Mouse (Mus musculus): Measurements from ENCODE around the gene Pard3b.

The Pard3b gene

DNA sequence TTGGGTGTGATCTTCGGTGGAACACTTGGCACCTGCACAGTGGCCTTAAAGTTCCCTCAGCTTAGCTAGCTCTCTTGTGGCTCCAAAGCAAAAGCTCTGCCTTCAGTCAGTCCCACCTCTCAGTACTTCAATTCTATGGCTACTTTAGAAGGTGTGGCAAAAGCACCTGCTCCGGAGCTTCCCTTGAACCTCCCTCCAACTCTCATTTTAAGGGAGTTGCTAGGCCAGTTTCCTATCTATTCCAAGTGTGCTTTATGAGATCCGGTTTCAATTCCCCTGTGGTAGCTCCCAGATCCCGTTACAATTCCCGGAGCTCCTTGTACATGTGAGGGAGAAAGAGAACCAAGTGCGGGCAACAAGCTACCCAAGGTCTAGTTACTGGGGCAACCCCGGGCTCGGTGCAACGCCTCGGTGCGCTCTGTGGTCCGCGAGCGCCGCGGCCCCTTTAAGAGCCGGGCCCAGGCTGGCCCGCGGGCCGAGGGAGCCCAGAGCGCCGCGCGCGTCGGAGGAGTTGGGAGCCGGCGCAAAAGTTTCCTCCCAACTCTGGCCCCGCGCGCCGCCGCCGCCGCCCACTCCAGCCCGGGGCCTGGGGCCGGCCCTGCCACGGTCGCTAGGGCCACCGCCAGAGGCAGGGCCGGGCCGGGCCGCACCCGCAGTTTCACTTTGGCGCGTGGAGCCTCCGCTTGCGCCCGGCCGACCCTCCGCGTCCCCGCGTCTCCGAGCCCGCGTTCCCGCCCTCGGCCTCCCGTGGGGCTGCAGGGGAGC, at the start of gene Pard3b:
TSS of gene Pard3b (plus strand) at position 478 of the 765 bp plus-strand sequence.
- DNase-seq: peak; percentile 53

DNA sequence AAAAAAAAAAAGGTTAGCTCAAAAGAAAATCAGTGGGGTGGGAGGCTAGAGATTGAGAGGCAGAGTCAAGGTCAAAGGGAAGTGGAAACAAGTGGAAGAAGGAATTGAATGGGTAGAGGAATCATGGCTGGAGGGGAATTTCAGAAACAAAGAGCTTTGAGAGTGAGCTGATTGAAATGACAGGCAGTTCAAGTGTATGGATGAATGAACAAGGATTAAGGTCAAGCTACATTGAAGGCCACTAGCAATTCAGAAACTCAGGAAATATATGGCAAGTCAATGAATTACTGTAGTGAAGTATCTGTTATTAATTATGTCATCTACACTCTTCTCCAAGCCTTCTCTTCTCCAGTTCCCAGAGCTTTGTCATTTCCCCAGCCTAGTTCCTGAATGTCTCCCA, 22.4 kb upstream of the Pard3b start:
- DNase-seq: no peak

DNA sequence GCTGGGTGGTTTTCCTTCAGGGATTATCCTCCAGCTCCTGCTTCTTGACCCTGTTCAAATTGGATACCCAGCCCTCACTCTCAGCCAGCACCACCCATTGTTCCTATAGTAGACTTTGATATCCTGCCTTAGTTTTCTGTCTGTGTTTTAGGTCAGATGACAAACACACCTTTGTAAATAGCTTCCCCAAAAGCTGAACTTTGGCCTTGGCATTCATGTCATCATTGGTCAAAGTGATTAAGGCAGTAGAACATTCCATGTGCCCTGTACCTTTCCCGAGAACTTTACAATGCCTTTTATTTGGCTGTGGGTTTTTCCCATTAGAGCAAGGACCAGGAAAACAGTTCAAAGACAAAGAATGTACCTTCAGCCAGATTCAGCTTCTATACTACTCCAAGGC, 18.0 kb upstream of the Pard3b start:
- no peak for DNase-seq

DNA sequence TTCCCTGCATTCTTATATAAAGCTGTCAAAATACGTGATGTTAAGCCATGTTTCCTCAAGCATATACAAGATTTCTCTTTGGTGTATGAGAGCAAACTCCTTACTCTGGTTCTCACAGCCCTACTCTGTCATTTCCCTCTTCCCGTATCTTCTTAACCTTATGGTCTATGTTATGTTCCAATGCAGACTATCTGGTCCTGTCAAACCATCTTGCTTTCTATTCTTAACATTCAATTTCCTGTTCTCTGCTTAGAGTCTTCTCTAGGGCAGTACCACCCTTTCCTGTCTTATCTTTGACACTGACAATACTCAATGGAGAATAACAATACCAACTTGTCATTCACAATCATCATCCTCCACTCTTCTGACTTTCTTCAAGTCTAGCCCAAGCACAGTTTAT, 8.8 kb upstream of the Pard3b start:
- DNase-seq: no peak

DNA sequence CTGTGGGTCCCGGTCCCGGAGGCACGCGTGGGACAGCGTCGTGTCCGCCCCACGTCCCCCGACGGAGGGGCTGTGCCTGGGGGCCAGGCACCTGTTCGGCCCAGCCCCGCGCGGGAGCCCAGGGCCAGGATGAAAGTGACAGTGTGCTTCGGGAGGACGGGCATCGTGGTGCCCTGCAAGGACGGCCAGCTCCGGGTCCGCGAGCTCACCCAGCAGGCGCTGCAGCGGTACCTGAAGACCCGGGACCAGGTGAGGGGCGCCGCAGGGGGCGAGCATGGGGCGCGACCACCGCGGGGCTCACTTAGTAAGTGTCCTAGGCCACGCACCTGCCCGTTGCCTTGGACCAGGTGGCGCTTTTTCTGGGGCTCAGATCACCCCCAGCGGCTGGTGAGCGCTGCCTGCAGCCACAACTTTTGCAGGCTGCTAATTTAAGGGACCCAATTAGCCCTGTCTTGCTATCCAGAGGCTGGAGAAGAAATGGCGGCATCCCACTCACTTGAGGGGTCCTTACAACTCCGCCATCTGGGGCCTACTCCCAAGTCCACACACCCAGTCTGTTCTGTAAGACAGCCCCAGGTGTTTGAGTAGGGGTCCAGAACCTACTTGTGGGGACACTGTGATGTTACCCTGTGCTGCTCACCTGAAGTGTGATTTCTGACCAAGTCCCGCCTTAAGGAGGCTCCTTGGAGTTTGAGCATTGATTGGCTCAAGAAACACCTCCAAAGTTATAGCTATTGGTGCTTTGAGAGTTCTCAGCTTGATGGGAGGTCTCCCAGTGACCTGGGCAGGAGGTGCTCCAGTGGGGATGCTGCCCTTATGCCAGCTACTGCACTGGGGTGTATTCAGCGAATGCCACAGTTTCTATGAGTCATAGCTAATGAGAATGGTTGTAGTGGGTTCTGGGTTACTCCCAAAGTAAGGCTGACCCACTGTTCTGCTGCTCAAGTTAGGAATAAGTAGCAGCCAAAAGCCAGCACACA, 780 bp downstream of the Pard3b start:
- DNase-seq: peak; percentile 58

DNA sequence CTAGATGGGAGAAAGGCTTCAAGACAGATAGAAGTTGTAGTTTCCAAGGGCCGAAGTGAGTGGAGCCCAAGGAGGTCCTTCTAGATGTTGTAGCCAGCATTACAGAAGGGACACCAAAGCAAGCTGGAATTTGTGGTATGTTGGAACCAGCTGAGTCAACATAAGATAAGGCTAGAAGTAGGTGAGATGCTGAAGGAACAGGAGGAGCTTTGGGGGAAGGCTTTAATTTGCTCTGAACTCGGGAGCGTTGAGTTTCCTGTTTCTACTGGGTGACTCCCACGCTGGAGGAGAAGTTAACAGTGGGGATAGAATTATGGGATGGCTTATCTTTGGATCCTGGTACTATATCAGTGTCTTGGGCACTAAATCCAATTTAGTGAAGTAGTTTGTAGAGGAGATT, 3.3 kb downstream of the Pard3b start:
- no peak for DNase-seq

DNA sequence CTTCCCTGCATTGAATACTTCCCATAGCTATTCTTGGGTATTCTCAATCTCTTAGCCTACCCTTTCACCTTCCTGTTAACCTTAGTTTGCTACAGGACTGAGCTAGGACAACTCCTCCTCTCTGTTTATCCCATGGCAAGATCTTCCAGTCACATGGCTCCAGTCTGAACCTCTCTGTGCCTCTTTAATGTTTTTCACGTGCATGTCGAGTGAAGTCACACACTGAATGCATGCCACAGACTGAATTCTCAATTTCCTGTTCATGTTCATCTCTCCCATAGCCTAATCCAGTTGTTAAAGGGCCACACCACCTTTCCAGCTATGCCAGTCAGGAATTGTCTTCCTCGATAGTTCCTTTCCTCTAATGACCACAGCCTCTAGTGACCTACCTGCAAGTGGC, 6.4 kb downstream of the Pard3b start:
- DNase-seq: no peak

DNA sequence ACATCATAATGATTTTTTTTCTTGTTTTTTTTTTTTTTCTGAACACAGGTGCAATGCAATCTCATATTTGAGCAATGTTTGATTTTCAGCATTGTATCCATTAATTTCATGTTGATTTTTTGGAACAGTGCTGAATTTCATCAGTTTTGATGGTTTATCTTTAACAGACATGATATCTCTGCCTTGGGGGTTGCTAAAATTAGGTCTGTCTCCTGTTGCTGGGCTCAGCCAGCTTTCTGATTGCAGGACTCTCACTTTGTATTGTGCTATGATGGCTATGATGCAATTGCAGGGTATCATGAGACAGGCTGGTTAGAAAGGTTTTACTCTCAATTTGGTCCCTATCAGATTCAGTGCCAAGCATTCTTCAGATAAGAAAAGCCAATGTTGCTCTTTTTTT, 11.3 kb downstream of the Pard3b start:
- no peak for DNase-seq

DNA sequence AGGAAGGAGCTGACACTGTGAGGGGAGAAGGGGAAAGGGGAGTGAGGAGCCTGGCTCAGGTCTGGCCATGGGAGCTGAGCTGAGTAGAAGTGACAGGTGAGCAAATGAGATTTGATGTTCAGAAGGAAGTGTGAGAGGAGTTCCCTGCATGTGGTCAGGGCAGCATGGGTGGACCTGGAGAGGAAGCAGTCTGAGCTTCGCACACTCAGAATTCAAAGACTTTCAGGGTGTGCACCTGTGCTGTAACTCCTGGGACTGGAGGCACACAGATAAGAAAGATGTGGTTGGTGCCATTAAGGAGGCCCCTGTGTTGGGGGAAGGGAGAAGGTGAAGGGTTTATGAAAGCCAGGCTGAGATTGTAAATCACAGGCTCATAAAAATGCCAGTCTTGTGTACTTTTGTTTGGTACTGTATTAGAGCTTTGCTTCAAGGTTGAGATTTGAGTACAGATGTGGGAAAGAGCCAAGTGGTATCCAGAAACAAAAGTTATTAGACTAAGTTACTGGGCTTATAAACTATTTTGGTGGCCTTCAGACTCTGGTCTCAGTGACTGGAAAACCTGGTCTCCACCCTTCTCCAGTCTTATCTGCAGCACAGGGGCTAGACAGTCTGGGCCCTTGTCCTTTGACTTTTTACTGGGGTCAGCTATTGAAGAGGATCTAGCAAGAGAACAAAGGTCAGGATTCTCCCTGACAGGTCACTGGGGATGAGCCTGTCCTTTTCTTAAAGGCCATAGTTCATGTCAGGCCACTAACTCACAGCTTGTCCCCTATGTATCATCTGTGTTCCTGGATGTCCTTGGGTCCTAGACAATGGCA, 13.0 kb downstream of the Pard3b start:
- no peak for DNase-seq

DNA sequence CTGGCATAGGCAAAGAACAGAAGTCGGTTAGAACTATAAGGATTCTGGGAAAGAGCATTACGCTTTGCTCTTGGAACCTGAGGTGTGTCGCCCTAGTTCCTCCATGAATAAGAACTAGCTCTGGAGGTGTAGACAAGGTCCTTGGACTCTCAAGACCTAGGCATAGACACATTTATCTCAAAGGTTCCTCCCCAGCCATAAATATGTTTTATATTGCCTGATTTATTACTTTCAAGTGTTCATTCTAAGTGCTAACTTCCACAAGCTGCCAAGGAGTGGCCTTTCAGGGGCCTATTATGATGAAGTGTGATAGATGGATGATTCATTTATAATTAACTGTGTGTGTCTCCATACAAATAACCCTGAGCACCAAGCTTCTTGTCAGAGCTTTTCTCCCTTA, 19.1 kb downstream of the Pard3b start:
- no peak for DNase-seq

DNA sequence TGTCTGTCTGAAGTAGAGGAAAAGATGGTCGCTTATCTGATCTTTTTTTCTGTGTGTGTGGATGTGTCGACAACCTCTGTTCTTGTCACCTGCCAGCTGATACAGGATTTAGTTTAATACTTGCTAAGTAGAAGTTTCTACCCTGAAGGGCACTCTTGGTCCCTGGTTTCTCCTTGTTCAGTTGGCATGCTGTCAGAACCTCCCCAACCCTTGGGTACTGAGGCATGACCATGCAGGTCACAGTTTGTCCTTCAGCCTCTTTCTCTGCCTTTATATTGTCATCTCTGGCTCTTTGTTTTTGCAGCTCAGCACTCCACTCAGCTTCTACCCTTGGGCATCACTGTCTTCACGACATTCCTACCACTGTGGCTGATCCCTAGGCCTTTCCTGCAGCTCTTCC, 21.3 kb downstream of the Pard3b start:
- DNase-seq: peak; percentile 49

DNA sequence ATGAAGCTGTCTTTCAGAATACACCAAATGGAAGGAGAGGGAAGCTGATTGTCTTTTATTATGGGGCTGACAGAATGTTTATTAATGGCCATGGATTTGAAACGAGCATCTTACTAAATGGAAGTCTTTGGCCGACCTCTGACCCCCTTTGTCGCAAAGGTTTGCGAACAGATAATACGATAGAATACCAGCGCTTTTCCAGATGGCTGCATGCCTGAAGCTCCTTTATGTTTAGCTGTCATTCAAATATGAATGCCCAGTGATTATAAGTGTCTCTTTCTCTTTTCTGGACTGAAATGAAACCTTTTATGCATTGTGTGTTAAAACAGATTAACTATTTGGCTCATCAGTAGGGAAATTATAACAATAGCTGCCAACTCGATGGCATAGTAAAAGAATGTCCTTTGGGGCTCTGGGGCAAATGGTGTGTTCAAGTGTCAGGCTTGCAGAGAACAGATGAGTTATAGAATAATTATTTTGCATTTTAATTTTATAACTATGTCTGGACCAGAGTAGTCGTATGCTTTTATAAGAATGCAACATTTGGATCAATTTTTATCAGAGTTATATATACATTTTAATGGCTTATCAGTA, 46.7 kb downstream of the Pard3b start:
- DNase-seq: no peak

DNA sequence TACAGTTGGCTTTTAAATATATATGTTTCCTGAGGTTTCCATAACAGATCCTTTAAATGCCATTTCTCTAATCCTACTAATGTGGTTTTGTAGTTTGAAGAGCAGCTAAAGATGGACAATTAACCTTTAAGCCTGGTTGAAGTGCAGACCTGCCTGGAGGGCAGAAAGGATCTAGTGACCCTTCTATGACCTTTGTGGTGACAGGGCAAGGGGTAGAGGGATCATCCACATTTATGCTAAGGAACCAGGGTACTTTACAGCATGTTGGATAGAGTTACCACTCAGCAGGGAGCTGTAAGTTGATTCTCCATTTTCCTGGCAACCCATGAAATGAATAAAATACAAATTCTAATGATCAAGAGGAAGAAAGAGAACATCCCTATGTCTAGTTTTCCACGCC, 47.3 kb downstream of the Pard3b start:
- no peak for DNase-seq

DNA sequence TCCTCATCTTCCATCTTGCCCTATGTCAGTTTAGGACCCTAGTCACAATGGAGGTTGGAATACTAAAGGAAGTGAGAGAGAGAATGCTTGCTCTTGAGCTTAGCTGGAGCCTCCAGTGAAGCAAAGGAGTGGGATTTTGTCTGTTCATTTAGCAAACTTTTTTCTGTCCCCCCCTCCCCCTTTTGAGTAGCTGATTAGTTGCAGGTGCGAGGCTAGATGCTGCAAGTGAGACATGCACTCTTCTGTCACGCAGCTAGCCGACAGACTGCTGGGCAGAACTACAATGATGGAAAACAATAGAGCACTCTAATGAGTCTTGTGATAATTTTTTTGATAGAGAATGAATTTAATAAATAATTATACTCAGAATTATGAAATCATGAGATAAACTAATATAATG, 49.7 kb downstream of the Pard3b start:
- no peak for DNase-seq

DNA sequence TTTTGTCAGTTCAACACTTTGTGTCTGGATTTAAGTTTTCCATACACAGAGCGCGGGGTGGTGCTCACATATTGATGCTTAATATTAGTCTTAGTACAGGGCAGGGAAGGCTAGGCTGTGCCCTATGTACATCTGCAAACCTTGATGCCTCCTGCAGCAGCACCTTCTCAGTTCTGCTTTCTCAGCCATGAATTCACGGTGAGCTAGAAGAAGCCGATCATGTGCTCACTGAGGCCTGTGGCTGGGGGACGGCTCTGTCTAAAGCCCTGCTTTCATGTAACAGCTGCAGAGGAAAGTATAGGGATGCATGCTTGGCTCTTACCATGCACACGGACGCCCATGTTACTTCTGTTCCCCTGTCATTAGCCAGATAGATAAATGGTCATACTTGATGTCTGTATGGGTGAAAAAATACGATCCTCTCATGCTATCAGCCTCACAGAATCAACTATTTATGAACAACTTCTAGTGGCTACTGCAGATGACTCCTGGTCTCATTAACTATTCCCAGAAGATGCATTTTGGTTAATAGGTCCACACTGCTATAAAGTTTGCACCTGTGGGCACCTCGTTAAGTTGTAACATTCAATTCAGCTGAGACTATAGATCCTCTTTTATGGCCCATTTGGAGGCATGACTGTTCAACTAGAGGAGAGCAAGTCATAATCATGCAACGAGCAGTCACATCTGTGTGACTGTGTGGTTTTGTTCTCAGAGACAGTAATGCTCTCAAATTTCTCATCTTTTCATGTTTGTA, 60.0 kb downstream of the Pard3b start:
- DNase-seq: no peak

DNA sequence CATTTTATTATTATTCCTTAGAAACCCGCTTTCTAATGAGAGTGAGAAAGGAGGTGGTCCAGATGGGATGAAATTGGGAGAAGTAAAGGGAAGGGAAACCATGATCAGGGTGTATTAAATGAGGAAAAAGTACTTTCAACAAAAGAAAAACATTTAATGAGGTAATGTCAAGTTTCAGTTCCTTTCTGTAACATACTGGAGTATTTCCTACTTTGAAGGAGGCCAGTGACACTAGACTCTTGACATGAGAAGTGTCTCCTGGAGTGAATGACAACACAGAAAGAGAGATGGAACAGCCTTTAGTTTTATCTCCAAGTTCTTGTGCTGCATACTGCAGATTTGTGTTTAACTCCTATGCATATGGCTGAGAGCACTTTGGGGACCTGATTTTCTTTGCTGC, 71.2 kb downstream of the Pard3b start:
- DNase-seq: no peak

DNA sequence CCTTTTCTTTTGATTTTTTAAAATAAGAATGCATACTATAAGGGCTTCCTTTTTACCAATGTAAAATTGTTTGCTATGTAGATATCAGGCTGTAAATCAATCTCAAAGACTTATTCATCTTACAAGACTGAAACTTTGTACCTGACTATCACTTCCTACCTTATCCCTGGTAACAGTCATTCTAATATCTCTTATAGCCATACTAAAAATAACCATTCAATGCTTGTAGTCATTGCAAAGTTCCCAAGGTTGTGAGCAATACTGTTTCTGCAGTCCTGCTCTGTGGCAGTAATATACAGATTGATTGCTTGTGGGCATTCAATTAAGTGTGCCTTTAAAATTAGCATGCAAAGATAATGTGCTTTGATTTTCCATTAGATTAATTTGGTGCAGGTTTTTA, 72.9 kb downstream of the Pard3b start:
- DNase-seq: no peak

DNA sequence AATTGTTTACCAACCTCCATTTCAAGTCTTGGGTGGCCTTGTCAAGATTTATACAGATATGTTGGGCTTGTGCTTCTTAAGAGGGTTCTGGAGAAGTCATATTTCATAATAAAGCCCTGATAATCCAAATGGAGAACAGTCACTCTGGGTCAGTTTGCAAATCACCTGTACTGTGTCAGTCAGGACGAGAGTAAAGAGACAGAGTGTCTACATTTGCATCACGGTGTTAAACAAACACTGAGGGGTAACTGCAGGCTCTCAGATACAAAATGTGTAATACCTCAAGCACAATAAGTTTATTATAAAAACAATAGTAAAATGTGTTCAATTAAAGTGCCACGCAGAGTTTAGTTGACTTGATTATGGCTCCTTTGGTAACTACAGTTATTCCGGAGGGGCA, 91.0 kb downstream of the Pard3b start:
- DNase-seq: no peak

DNA sequence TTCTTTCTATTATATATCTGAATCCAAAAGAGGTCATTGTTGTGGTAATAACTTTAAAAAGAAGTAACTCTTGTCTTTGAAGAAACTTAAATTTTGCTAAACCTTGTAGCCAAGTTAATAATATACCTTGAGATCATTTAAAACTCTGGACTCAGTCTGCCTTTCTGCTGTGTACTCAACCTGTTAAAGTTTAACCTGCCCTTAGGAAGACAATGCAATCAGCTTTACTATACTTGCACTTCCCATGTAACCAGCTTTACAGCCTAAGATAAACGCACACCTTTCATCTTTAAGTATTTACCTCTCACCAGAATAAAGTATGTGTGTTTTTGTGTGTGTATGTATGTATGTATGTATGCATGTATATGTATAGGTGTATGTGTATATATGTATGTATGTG, 97.9 kb downstream of the Pard3b start:
- DNase-seq: no peak

DNA sequence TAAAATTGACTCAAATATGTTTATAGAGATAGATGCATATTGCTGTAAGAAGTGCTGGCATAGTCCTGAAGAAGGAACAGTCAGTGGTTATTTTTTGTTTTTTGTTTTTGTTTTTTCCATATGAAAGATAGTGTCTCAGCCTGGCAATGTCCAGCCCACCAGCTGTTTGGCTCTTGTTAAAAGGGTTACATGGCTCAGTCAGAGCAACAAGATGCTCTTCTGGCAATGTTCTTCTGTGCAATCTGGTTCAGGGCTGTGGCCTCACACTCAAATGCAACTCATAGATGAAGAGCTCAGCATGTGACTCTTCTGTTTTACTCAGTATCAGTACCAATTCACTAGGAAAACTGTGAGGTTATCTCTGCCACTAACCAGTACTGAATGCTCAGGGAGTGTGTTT, 104.2 kb downstream of the Pard3b start:
- no peak for DNase-seq

DNA sequence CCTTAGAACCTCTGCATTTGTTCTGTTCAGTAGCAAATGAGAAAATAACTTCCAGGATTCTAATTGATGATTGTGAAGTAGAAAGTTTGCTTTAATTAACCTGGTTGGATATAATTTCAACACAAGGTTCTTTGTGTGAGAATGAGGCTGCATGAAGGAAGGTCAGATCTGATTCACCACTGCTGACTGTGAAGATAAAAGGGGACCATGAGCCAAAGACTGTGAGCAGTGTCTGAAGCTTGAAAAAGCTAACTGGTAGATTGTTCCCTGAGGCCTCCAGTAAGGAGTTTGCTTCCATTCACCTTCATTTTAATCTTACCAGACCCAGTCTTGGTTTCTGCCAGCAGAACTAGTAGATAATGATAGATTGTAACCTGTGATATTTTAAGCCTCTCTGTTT, 108.9 kb downstream of the Pard3b start:
- no peak for DNase-seq

DNA sequence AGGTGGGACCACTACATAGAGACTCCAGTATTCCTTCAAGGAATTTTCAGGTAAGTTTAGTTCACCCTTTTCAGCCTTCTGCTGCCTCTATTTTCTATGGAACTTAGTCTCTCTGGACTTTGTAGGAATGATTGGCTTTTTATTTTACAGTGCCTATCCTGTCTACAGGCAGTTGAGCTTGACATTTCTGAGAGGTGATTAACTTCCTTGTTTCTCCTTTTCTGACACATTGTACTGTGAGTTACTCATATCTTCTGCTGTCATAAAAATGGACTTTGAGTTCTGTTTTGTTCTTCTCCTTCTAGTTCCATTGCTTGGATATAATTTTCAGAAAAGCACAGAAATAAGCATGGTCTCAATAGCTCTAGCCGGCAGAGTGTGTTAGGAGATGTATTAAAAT, 112.4 kb downstream of the Pard3b start:
- no peak for DNase-seq

Data from kidney, adult 11 months (tissue).